Mouse (Mus musculus): ENCODE measurements around the gene Abraxas2. TPM values are rescaled to one million over a fixed set of nuclear protein-coding genes. Genes with fewer than 3 reads are reported as not detected.

Abraxas2 gene
- polyA plus RNA-seq, 1 experiment, result 20.2 TPM

DNA sequence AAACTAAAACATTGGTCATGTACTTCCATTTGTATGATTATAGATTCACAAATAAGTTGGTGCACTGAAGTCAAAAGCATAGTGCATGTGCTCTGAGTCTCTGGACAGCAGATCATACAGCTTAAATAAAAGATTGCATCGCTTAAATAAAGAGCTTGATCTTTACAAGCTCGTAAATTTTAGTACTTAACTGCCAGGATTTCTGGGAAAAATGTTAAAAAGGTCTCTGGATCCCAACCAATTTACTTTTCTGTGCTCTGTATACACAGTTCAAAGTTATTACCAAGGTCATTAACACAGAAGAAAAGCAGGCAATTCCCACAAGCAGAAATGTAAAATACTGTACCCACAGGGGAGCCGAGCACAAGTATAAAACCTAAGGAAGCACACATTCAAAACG lies 28.1 kb upstream of the Abraxas2 start:
- H3K36me3 ChIP-seq (ENCODE audit: control insufficient read depth, insufficient read depth), result peaks cover 26% of the 10 kb centered on the region
- TF ChIP-seq SRF (IDR thresholded peaks at IDR 0.05; ENCODE audit: control insufficient read depth, insufficient read length, low read depth), result no peak
- TF ChIP-seq POLR2AphosphoS2 (IDR thresholded peaks at IDR 0.05; ENCODE audit: insufficient read length, low read depth), result no peak
- no peak for TF ChIP-seq MYOD1 (IDR thresholded peaks at IDR 0.05; ENCODE audit: control insufficient read depth in 1 of 3, insufficient read length in 2 of 3, low read depth in 2 of 3)
- TF ChIP-seq TCF12 (IDR thresholded peaks at IDR 0.05; ENCODE audit: insufficient read depth, poor library complexity, severe bottlenecking), result no peak
- no peak for TF ChIP-seq TCF3 (IDR thresholded peaks at IDR 0.05; ENCODE audit: insufficient read length, low read depth)
- TF ChIP-seq CEBPB (IDR thresholded peaks at IDR 0.05; ENCODE audit: insufficient read depth, poor library complexity, severe bottlenecking), result no peak
- no peak for TF ChIP-seq REST (IDR thresholded peaks at IDR 0.05; ENCODE audit: insufficient read depth, insufficient read length)
- no peak for TF ChIP-seq POLR2A (IDR thresholded peaks at IDR 0.05; ENCODE audit: insufficient read length, low read depth)
- TF ChIP-seq USF1 (IDR thresholded peaks at IDR 0.05; ENCODE audit: low read depth), result no peak
- TF ChIP-seq E2F4 (IDR thresholded peaks at IDR 0.05; ENCODE audit: insufficient read depth), result no peak
- no peak for TF ChIP-seq MYOG (IDR thresholded peaks at IDR 0.05; ENCODE audit: control insufficient read depth in 1 of 3, insufficient read depth in 1 of 3, insufficient read length in 2 of 3, low read depth in 2 of 3)
- TF ChIP-seq MAX (IDR thresholded peaks at IDR 0.05; ENCODE audit: low read depth), result no peak
- H3ac ChIP-seq (ENCODE audit: control insufficient read depth, insufficient read length), result no peak overlapping the region
- H3K27me3 ChIP-seq (ENCODE audit: control insufficient read depth, insufficient read depth, insufficient read length), result no peaks in the 10 kb centered on the region
- no peaks in the 10 kb centered on the region for H3K79me2 ChIP-seq (ENCODE audit: control insufficient read depth, insufficient read depth)
- H3K4me2 ChIP-seq (ENCODE audit: low read depth), result no peak overlapping the region
- no peak overlapping the region for H3K4me3 ChIP-seq

DNA sequence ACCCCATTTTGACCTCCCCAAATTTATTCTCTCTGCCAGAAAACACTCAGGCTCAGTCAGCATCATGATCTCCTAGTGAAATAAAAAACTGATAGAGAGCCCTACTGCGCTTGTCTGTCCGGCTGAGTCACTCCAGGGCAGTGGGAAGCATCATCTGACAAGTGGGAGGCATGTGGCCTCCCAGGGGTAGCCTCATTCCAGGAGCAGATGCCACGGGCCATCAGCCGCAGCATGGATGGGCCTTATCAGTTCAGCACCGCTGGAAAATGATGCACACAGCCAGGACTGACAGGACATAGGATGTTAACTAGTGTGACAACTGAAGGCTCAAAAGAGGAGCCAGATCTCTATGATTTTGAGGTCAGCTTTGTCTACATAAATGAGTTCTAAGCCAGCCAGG lies 17.7 kb upstream of the Abraxas2 start:
- Histone ChIP-seq H3K4me3 (no peak overlapping the region), H3K27me3 (ENCODE audit: control insufficient read depth, insufficient read depth, insufficient read length) (no peaks in the 10 kb centered on the region), H3K79me2 (ENCODE audit: control insufficient read depth, insufficient read depth) (no peaks in the 10 kb centered on the region), H3K36me3 (ENCODE audit: control insufficient read depth, insufficient read depth) (peaks cover 5% of the 10 kb centered on the region), H3K4me2 (ENCODE audit: low read depth) (no peak overlapping the region), H3ac (ENCODE audit: control insufficient read depth, insufficient read length) (no peak overlapping the region)
- TF ChIP-seq MYOD1 (IDR thresholded peaks at IDR 0.05; ENCODE audit: control insufficient read depth in 1 of 3, insufficient read length in 2 of 3, low read depth in 2 of 3), result peak; percentile 36 to 88 (median 81)
- peak in 1 of 3 experiments; percentile 55 for TF ChIP-seq MYOG (IDR thresholded peaks at IDR 0.05; ENCODE audit: control insufficient read depth in 1 of 3, insufficient read depth in 1 of 3, insufficient read length in 2 of 3, low read depth in 2 of 3)
- no peak for TF ChIP-seq SRF (IDR thresholded peaks at IDR 0.05; ENCODE audit: control insufficient read depth, insufficient read length, low read depth)

DNA sequence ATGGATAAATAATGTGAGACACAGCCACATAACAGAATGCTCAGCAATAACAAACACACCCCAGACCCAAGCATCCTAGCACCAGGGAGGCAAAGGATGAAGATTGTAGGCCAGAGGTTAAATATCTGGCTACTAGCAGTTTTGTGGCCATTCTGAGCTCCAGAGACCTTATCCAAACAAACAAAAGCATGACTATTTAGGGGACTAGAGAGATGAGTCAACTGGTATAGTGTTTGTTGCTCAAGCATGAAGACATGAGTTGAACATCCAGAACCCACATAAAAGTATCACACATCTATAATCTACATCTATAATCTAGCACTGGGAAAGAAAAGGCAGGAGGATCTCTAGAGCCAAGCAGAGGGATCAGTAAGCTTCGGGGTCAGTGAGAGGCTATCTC lies 16.6 kb upstream of the Abraxas2 start:
- Histone ChIP-seq H3K4me2 (ENCODE audit: low read depth) (no peak overlapping the region), H3ac (ENCODE audit: control insufficient read depth, insufficient read length) (no peak overlapping the region), H3K4me3 (no peak overlapping the region), H3K79me2 (ENCODE audit: control insufficient read depth, insufficient read depth) (no peaks in the 10 kb centered on the region), H3K36me3 (ENCODE audit: control insufficient read depth, insufficient read depth) (peaks cover 5% of the 10 kb centered on the region), H3K27me3 (ENCODE audit: control insufficient read depth, insufficient read depth, insufficient read length) (no peaks in the 10 kb centered on the region)
- TF ChIP-seq POLR2AphosphoS2 (IDR thresholded peaks at IDR 0.05; ENCODE audit: insufficient read length, low read depth), result no peak
- no peak for TF ChIP-seq REST (IDR thresholded peaks at IDR 0.05; ENCODE audit: insufficient read depth, insufficient read length)
- no peak for TF ChIP-seq MYOD1 (IDR thresholded peaks at IDR 0.05; ENCODE audit: control insufficient read depth in 1 of 3, insufficient read length in 2 of 3, low read depth in 2 of 3)
- TF ChIP-seq TCF12 (IDR thresholded peaks at IDR 0.05; ENCODE audit: insufficient read depth, poor library complexity, severe bottlenecking), result no peak
- no peak for TF ChIP-seq MYOG (IDR thresholded peaks at IDR 0.05; ENCODE audit: control insufficient read depth in 1 of 3, insufficient read depth in 1 of 3, insufficient read length in 2 of 3, low read depth in 2 of 3)
- TF ChIP-seq USF1 (IDR thresholded peaks at IDR 0.05; ENCODE audit: low read depth), result no peak
- no peak for TF ChIP-seq TCF3 (IDR thresholded peaks at IDR 0.05; ENCODE audit: insufficient read length, low read depth)
- no peak for TF ChIP-seq SRF (IDR thresholded peaks at IDR 0.05; ENCODE audit: control insufficient read depth, insufficient read length, low read depth)
- TF ChIP-seq CEBPB (IDR thresholded peaks at IDR 0.05; ENCODE audit: insufficient read depth, poor library complexity, severe bottlenecking), result no peak
- no peak for TF ChIP-seq POLR2A (IDR thresholded peaks at IDR 0.05; ENCODE audit: insufficient read length, low read depth)
- no peak for TF ChIP-seq MAX (IDR thresholded peaks at IDR 0.05; ENCODE audit: low read depth)
- TF ChIP-seq E2F4 (IDR thresholded peaks at IDR 0.05; ENCODE audit: insufficient read depth), result no peak

DNA sequence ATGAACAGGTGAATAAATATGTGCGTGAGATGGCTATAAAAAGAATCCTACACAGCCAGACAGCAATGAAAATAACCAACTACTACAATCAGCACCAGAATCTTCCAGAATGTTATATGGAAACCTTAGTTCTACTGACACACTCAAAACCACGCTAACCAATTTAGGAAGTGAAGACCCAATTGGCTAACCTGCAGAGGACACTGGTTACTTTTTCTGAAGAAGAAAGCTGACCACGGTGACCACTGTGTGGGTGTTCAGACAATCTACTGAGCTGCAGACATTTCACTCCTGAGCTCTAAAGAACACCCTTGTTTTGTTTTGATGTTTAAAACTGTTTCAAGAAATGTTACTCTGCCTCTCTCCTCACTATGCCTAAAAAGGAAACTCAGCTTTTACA lies 15.9 kb upstream of the Abraxas2 start:
- H3K36me3 ChIP-seq (ENCODE audit: control insufficient read depth, insufficient read depth), result peaks cover 7% of the 10 kb centered on the region
- H3ac ChIP-seq (ENCODE audit: control insufficient read depth, insufficient read length), result no peak overlapping the region
- TF ChIP-seq TCF3 (IDR thresholded peaks at IDR 0.05; ENCODE audit: insufficient read length, low read depth) (no peak), MAX (IDR thresholded peaks at IDR 0.05; ENCODE audit: low read depth) (no peak), SRF (IDR thresholded peaks at IDR 0.05; ENCODE audit: control insufficient read depth, insufficient read length, low read depth) (no peak), E2F4 (IDR thresholded peaks at IDR 0.05; ENCODE audit: insufficient read depth) (no peak), POLR2A (IDR thresholded peaks at IDR 0.05; ENCODE audit: insufficient read length, low read depth) (no peak), CEBPB (IDR thresholded peaks at IDR 0.05; ENCODE audit: insufficient read depth, poor library complexity, severe bottlenecking) (no peak), USF1 (IDR thresholded peaks at IDR 0.05; ENCODE audit: low read depth) (no peak), POLR2AphosphoS2 (IDR thresholded peaks at IDR 0.05; ENCODE audit: insufficient read length, low read depth) (no peak), TCF12 (IDR thresholded peaks at IDR 0.05; ENCODE audit: insufficient read depth, poor library complexity, severe bottlenecking) (no peak), MYOG (IDR thresholded peaks at IDR 0.05; ENCODE audit: control insufficient read depth in 1 of 3, insufficient read depth in 1 of 3, insufficient read length in 2 of 3, low read depth in 2 of 3) (no peak)
- no peak overlapping the region for H3K4me3 ChIP-seq
- no peaks in the 10 kb centered on the region for H3K79me2 ChIP-seq (ENCODE audit: control insufficient read depth, insufficient read depth)
- no peak overlapping the region for H3K4me2 ChIP-seq (ENCODE audit: low read depth)
- H3K27me3 ChIP-seq (ENCODE audit: control insufficient read depth, insufficient read depth, insufficient read length), result no peaks in the 10 kb centered on the region

All from myocyte (in vitro differentiated cells).